Mouse (Mus musculus) stomach, postnatal 0 days (tissue): ENCODE results near the gene Crim1. TPM values are rescaled to one million over a fixed set of nuclear protein-coding genes. Genes with fewer than 3 reads are reported as not detected.
A peak's percentile ranks its signal among the peaks of the same experiment; 100 is the strongest.

Experiments
- ATAC-seq: fragments of 200-750 bp; cut with Nextera tagmentation; 2 replicates; pipeline ENCODE4 v1.8.0; 2017; ENCODE audit not compliant: low FRiP score, low TSS enrichment
- DNase-seq: peaks from one replicate; pipeline ENCODE4 v3.0.0-alpha.2; 2016; ENCODE audit warnings: low spot score
- H3K27ac ChIP-seq: fragments of 300-500 bp; sonication (generic); replicated peaks from 2 replicates; pipeline ENCODE4 v1.5.1; 2014; ENCODE audit warnings: mild to moderate bottlenecking, control low read depth
- H3K27me3 ChIP-seq: fragments of 300-500 bp; sonication (generic); 2 replicates; pipeline ENCODE4 v1.6.1; 2014; ENCODE audit warnings: low read length; ENCODE audit not compliant: control insufficient read depth, insufficient read depth
- H3K36me3 ChIP-seq: fragments of 300-500 bp; sonication (generic); 2 replicates; pipeline ENCODE4 v1.6.1; 2014; ENCODE audit warnings: low read length, mixed read lengths; ENCODE audit not compliant: control insufficient read depth, insufficient read depth
- H3K4me1 ChIP-seq: fragments of 300-500 bp; sonication (generic); replicated peaks from 2 replicates; pipeline ENCODE4 v1.6.1; 2014; ENCODE audit warnings: antibody characterized with exemption; ENCODE audit not compliant: control insufficient read depth, insufficient read depth
- H3K4me2 ChIP-seq: fragments of 300-500 bp; sonication (generic); replicated peaks from 2 replicates; pipeline ENCODE4 v1.6.1; 2014; ENCODE audit warnings: low read depth, mild to moderate bottlenecking, control low read depth, moderate library complexity
- H3K4me3 ChIP-seq: fragments of 300-500 bp; sonication (generic); 2 replicates; pipeline ENCODE4 v1.5.1; 2014; ENCODE audit warnings: low read depth, low read length, control low read depth
- H3K9ac ChIP-seq: fragments of 300-500 bp; sonication (generic); 2 replicates; pipeline ENCODE4 v1.6.1; 2014; ENCODE audit warnings: mild to moderate bottlenecking, low read length, control low read depth, mixed read lengths
- H3K9me3 ChIP-seq: fragments of 300-500 bp; sonication (generic); 2 replicates; pipeline ENCODE4 v1.6.1; 2016; ENCODE audit warnings: low read length; ENCODE audit not compliant: control insufficient read depth
- CTCF ChIP-seq: IDR thresholded peaks from 2 replicates; pipeline ENCODE4 v1.5.1; 2016; ENCODE audit warnings: antibody characterized with exemption, low read depth, mild to moderate bottlenecking, moderate library complexity
- EP300 ChIP-seq: optimal IDR thresholded peaks from 2 replicates; pipeline ENCODE3; 2016; ENCODE audit warnings: antibody characterized with exemption
- WGBS: fragments of 180-500 bp; shearing (Covaris S2); extraction: QIAGEN DNeasy Blood & Tissue Kit; methylation state at CpG from one replicate; pipeline ENCODE4 v1.1.7; 2014; 5-methylcytosine and 5-hydroxymethylcytosine counted together
- polyA plus RNA-seq: library from polyadenylated mRNA; unstranded; fragments of >200 nt; fragmentation: Nextera tagmentation; extraction: Ambion mirVana; gene quantifications from 2 replicates; pipeline ENCODE4 v1.2.1, GENCODE M21; 2015

The Crim1 gene
- polyA plus RNA-seq, 1 experiment from 2014 or later: 5.1 TPM

- no peaks in the 10 kb centered on the region for H3K9me3 ChIP-seq
- H3K4me1 ChIP-seq: peaks cover 12% of the 10 kb centered on the region
- H3K36me3 ChIP-seq: no peaks in the 10 kb centered on the region
- TF ChIP-seq CTCF: no peak
- TF ChIP-seq EP300: no peak
- H3K27me3 ChIP-seq: no peaks in the 10 kb centered on the region
- 38% methylated on average over 8 of the region's 8 CpGs for WGBS
- no peak overlapping the region for H3K9ac ChIP-seq
- H3K4me3 ChIP-seq: no peak overlapping the region
- H3K27ac ChIP-seq: peak overlapping the region; percentile 63
- ATAC-seq (no peak), DNase-seq (no peak)
- H3K4me2 ChIP-seq: no peak overlapping the region; the same call in 1 of the 2 replicates
These were observed 72.8 kb downstream of the Crim1 start for GRCm38 (mm10) chr17:78272713-78273483.

GRCm38 (mm10) chr17:78273875-78274274, 73.8 kb downstream of the Crim1 start:
- ATAC-seq (peak; percentile 4; the same call in 1 of the 2 replicates), DNase-seq (no peak)
- H3K27me3 ChIP-seq: no peaks in the 10 kb centered on the region
- no peak overlapping the region; the same call in 1 of the 2 replicates for H3K27ac ChIP-seq
- H3K4me3 ChIP-seq: no peak overlapping the region
- WGBS: 56% methylated on average over 7 of the region's 7 CpGs
- no peaks in the 10 kb centered on the region for H3K9me3 ChIP-seq
- TF ChIP-seq EP300 (no peak), CTCF (no peak)
- H3K36me3 ChIP-seq: no peaks in the 10 kb centered on the region
- H3K9ac ChIP-seq: no peak overlapping the region
- peaks cover 12% of the 10 kb centered on the region for H3K4me1 ChIP-seq
- no peak overlapping the region for H3K4me2 ChIP-seq

- TF ChIP-seq EP300 (no peak), CTCF (no peak)
- Histone ChIP-seq H3K4me3 (no peak overlapping the region), H3K36me3 (no peaks in the 10 kb centered on the region), H3K9me3 (no peaks in the 10 kb centered on the region), H3K27me3 (no peaks in the 10 kb centered on the region), H3K9ac (no peak overlapping the region), H3K4me1 (peaks cover 12% of the 10 kb centered on the region), H3K27ac (no peak overlapping the region), H3K4me2 (no peak overlapping the region)
- DNase-seq (no peak), ATAC-seq (no peak)
- 72% methylated on average over 7 of the region's 7 CpGs for WGBS
These were observed 74.8 kb downstream of the Crim1 start for GRCm38 (mm10) chr17:78274609-78275506.

- Histone ChIP-seq H3K4me2 (no peak overlapping the region), H3K4me3 (no peak overlapping the region), H3K4me1 (peaks cover 12% of the 10 kb centered on the region), H3K27me3 (no peaks in the 10 kb centered on the region), H3K27ac (no peak overlapping the region), H3K9ac (no peak overlapping the region), H3K36me3 (no peaks in the 10 kb centered on the region), H3K9me3 (no peaks in the 10 kb centered on the region)
- peak; percentile 57; the same call in 1 of the 2 replicates for ATAC-seq
- WGBS: 39% methylated on average over 4 of the region's 4 CpGs
- TF ChIP-seq CTCF (no peak), EP300 (no peak)
- DNase-seq: no peak
These were observed 75.4 kb downstream of the Crim1 start for GRCm38 (mm10) chr17:78275507-78275813.

- ATAC-seq (no peak), DNase-seq (no peak)
- Histone ChIP-seq H3K4me1 (no peaks in the 10 kb centered on the region), H3K9ac (no peak overlapping the region), H3K36me3 (no peaks in the 10 kb centered on the region), H3K27ac (no peak overlapping the region), H3K4me3 (no peak overlapping the region), H3K4me2 (no peak overlapping the region), H3K9me3 (no peaks in the 10 kb centered on the region), H3K27me3 (no peaks in the 10 kb centered on the region)
- WGBS: 88% methylated on average over 12 of the region's 12 CpGs
- TF ChIP-seq CTCF (no peak), EP300 (no peak)
These were observed 79.1 kb downstream of the Crim1 start for GRCm38 (mm10) chr17:78279191-78279590.
